Mouse (Mus musculus): ENCODE measurements at regions not wholly inside any gene's neighbourhood (a gene's known extent, or its start where the extent isn't known, plus 50 kb on each side); places are given as distances from the start of the nearest gene placed in this dataset.

- CTCF ChIA-PET, result interaction anchor here in 1 of 4 experiments (0.8 kb wide), 1 partner anchor 398 kb away, joined by 20 read pairs; no protein-coding TSS in a partner anchor
These were observed 297.7 kb upstream of the Sall1 start for GRCm38 (mm10) chr8:89341686-89342085.

GRCm38 (mm10) chr8:89335416-89335815 lies 291.5 kb upstream of the Sall1 start:
- CTCF ChIA-PET, result interaction anchor here in 1 of 4 experiments (0.6 kb wide), 1 partner anchor 16 kb away, joined by 3 read pairs; no protein-coding TSS in a partner anchor
- POLR2A ChIA-PET, result no interaction called here

More at GRCm38 (mm10) chr8:89341686-89342085, 297.7 kb upstream of the Sall1 start:
- POLR2A ChIA-PET, result no interaction called here

- POLR2A ChIA-PET, result no interaction called here
- CTCF ChIA-PET, result no interaction called here
These were observed 281.9 kb upstream of the Sall1 start for GRCm38 (mm10) chr8:89325751-89326351.

GRCm38 (mm10) chr8:89325248-89325645 lies 281.3 kb upstream of the Sall1 start:
- CTCF ChIA-PET, result no interaction called here

DNA sequence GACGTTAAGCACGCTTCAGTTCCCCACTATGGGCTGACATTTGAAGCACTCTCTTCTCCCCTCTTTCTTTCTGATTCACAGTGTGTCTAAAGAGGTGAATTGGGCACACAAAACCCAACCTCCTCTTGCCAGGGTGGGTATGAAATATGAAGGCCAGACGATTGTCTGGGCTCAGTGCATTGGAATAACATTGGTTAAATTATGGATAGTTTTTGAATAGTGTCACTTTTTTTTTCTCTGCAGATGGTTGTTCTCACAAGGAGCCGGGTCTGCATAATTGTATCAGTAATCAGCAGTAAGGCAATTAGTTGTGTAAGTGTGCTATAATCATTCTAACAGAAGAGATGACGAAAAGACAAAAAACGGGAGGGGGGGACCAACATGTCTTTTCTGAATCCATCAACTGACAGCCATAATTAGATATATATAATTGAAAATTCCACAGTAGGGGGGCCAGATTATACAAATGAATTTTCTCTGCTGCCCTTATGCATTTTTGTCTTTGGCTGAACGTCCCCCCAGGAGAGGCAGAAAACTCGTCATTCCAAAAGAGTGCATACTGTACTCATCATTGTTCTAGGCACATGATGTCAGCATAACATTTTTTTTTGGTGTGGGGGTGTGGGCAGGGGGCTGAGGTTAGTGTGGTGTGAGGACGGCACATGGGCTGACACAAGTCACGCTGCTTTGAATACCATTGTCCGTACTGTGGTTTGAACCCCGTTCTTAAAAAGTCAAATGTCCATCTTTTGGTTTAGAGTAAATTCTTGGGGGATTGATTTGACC lies 280.7 kb upstream of the Sall1 start:
- ChIA-PET CTCF (no interaction called here), POLR2A (no interaction called here)

More at GRCm38 (mm10) chr8:89325248-89325645, 281.3 kb upstream of the Sall1 start:
- POLR2A ChIA-PET, result no interaction called here

- POLR2A ChIA-PET, result interaction anchor here in 3 of 4 experiments (0.7 to 1.1 kb wide), 3 partner anchors 38 to 73 kb away, joined by 3 to 4 read pairs (median 3); no protein-coding TSS in a partner anchor
- CTCF ChIA-PET, result interaction anchor here in 1 of 4 experiments (0.7 kb wide), 1 partner anchor 750 kb away, joined by 4 read pairs; no protein-coding TSS in a partner anchor
These were observed 273.7 kb upstream of the Sall1 start for GRCm38 (mm10) chr8:89317514-89318289.

- ChIA-PET POLR2A (interaction anchor here in 1 of 4 experiments (1.1 kb wide), 1 partner anchor 49 kb away, joined by 3 read pairs; no protein-coding TSS in a partner anchor), CTCF (no interaction called here)
These were observed 272.7 kb upstream of the Sall1 start for GRCm38 (mm10) chr8:89316566-89317175.

DNA sequence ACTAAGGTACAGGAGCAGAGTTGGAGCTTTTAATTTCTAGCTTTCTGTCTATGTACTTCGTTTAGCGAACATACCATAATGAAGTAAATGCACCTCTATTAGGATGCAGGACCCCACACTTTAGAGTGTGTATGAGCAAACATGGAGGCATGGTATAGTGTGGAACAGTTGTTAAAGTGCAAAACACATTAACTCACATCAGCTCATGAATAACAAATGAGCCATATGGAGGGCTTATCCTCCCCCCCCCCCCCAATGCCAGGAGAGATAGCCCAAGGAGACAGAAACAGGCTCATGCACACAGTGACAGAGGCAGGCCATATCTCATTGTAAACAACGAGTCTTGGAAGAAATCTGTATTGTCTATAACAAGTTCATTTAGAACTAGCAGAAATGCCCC lies 270.9 kb upstream of the Sall1 start:
- ChIA-PET POLR2A (interaction anchor here in 1 of 4 experiments (0.8 kb wide), 1 partner anchor 33 kb away, joined by 3 read pairs; no protein-coding TSS in a partner anchor), CTCF (no interaction called here)

DNA sequence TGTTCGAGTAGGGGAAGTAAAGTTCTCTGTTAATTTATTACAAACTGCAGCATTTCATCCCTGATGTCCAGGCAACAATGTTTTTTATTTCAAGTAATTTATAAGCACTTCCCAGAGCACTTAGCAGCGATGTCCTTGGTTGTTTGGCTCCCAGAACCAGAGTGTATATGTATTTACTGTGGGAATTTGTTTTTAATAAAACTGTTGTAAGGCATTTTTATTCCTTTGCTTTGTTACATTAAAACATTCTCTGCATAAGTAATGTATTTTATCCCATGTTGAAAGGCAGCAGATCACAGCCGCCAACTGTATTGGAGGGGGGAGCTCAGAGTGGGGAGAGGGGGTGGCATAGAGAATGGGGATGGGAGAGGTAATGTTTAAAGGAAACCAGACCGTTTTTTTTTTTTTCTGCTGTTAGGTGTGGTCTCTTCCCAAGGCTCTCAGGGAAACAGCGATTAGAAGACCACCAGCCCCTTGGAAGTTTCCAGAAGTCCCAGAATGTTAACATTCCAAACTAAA lies 266.8 kb upstream of the Sall1 start:
- CTCF ChIA-PET, result no interaction called here
- POLR2A ChIA-PET, result no interaction called here

DNA sequence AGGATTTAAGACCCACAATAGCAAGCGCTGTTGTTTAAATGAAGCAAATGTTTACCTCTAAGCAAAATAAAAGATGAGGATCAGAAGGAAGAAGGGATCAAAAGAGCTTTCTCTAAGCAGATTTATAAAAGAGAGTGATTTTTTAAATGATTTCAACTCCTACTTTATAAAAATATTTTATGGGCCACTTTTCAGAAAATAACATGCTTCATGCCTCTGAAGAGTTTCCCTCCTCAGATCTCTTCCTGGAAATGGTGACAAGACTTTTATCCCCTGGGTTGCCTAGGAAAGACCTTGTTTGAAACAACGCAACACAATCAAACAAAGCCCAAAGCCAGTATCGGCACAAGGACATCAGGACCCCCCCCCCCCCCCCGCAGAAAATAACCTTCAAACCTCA lies 265.6 kb upstream of the Sall1 start:
- POLR2A ChIA-PET, result no interaction called here
- CTCF ChIA-PET, result no interaction called here

GRCm38 (mm10) chr8:89308950-89309349 lies 265.0 kb upstream of the Sall1 start:
- POLR2A ChIA-PET, result no interaction called here
- CTCF ChIA-PET, result no interaction called here

DNA sequence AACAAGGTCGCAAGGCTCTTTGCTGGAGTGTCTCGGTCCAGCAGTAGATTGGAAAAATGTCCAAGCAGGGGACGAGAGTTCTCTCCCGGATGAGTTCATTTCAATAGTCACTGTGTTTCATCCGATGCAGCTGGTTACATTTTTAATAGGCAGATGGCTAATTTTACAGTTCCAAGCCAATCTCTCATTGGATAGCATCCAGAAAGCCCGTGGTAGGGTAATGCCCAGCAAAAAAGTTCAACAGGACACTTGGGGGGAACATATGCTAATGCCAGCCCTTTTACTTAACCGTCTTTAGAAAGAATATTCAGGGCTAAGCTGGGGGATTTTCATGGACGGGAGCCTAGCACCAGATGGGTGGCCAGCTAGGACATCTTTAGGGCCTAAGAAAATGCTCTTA lies 264.6 kb upstream of the Sall1 start:
- CTCF ChIA-PET, result no interaction called here

GRCm38 (mm10) chr8:89307601-89308000 lies 263.6 kb upstream of the Sall1 start:
- CTCF ChIA-PET, result interaction anchor here in 1 of 4 experiments (0.5 to 0.7 kb wide), 3 partner anchors 23 to 447 kb away, joined by 3 read pairs; no protein-coding TSS in a partner anchor
- POLR2A ChIA-PET, result interaction anchor here in 1 of 4 experiments (1.5 kb wide), 1 partner anchor 36 kb away, joined by 3 read pairs; no protein-coding TSS in a partner anchor

More for the DNA sequence above, 264.6 kb upstream of the Sall1 start:
- POLR2A ChIA-PET, result no interaction called here

DNA sequence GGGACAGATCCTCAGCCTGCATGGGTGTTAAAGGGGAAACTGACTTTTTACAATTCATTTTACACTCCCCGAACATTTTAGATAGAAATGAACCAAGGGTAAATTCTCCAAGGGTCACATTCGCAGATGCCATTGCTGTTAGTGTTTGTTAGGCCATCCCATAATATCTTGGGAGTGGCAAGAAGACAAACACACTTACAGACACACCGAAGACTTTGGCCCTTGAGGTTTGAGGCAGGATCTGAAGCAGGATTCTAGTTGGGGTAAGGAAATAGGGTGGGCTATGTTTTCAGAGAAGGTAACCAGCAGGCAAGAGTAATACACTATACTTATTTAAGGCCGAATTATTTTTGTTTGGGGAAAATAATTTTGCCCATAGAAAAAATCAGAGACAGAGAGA lies 263.1 kb upstream of the Sall1 start:
- ChIA-PET POLR2A (interaction anchor here in 1 of 4 experiments (1.5 kb wide), 1 partner anchor 35 kb away, joined by 3 read pairs; no protein-coding TSS in a partner anchor), CTCF (interaction anchor here in 1 of 4 experiments (0.5 to 0.7 kb wide), 3 partner anchors 23 to 447 kb away, joined by 3 read pairs; no protein-coding TSS in a partner anchor)

- POLR2A ChIA-PET, result no interaction called here
- CTCF ChIA-PET, result no interaction called here
These were observed 260.2 kb upstream of the Sall1 start for GRCm38 (mm10) chr8:89304116-89304515.

- ChIA-PET CTCF (no interaction called here), POLR2A (no interaction called here)
These were observed 259.4 kb upstream of the Sall1 start for GRCm38 (mm10) chr8:89303326-89303725.

GRCm38 (mm10) chr8:89299637-89300036 lies 255.7 kb upstream of the Sall1 start:
- ChIA-PET CTCF (no interaction called here), POLR2A (no interaction called here)

DNA sequence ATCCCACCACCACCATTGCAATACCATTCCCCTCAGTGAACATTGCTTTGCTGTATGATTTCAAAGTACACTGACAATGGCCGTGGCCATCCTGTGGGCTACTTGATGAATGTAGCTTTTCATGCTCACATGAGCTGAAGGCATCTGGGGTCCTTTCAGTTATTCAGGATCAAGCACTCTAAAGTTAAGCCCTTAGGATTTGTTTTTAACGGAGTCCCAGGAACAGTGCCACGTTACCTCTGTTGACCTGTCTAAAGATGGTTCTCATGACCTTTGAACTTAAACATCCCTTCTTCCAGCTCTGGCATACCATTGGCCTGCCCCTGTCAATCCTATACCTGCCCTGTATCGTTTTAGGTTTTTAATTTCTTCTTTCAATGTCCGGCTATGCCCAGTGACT lies 251.7 kb upstream of the Sall1 start:
- ChIA-PET POLR2A (no interaction called here), CTCF (interaction anchor here in 1 of 4 experiments (0.6 kb wide), 1 partner anchor 478 kb away, joined by 3 read pairs; no protein-coding TSS in a partner anchor)

DNA sequence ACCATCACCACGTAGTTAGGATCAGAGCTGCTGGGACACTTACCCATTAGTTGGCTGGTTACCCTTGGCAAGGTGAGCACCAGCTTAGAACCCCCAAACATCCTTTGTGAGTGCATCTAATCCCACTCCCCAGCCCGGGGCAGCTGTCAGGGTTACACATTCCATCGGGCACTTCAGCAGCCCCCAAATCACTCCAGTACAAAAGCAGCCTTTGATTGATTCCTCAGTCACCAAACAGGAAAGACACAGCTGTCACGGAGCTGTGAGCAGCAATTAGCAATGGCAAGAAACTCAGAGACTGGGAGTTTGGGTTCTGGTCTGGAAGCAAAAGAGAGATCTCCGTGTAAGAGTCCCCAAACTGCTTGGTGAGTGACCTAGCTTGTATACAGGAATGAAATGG lies 245.1 kb upstream of the Sall1 start:
- POLR2A ChIA-PET, result interaction anchor here in 1 of 4 experiments (0.5 kb wide), 1 partner anchor 13 kb away, joined by 5 read pairs; no protein-coding TSS in a partner anchor
- CTCF ChIA-PET, result no interaction called here

Measured in embryonic stem cell, embryonic (primary cell).